Mouse (Mus musculus): ENCODE measurements around the gene Olfr1359. TPM values are rescaled to one million over a fixed set of nuclear protein-coding genes. Genes with fewer than 3 reads are reported as not detected.
A peak's percentile ranks its signal among the peaks of the same experiment; 100 is the strongest.
"Not testable (repeated sequence)": the region's sequence is repeated elsewhere in the genome, so short reads cannot be mapped to it uniquely, and the experiment has no call there.

Gene Olfr1359
- polyA plus RNA-seq, 1 experiment from 2014 or later = not detected

DNA sequence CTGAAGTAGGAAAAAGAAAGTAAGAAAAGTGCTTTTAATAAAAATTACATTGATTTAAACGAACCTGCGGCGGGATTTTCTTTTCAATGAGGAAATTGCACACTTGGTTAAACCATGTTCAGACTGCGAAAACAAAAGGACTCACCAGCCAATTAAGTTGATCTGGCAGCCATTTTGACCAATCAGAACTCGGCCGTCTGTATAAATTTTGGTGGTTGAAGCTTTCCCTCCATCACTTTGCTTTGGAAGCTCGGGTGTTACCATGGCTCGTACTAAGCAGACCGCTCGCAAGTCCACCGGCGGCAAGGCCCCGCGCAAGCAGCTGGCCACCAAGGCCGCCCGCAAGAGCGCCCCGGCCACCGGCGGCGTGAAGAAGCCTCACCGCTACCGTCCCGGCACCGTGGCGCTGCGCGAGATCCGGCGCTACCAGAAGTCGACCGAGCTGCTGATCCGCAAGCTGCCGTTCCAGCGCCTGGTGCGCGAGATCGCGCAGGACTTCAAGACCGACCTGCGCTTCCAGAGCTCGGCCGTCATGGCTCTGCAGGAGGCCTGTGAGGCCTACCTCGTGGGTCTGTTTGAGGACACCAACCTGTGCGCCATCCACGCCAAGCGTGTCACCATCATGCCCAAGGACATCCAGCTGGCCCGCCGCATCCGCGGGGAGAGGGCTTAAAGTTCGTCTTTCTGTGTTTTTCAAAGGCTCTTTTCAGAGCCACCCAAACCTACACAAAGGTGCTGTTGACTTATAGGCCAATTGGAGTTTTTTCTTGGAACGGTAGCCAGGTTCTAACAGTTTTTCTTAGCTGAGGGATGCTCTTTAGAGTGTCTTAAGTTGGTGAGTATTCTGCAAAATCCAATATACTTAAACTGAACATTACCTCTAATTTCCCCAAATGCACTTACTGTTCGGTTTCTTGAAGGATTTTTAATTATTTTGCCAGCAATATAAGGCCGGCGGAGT lies 19.8 kb downstream of the Olfr1359 start, which contains the start of gene Hist1h3h:
Gene Hist1h3h (plus strand): TSS at position 263 of the 961 bp plus-strand sequence.
- Histone ChIP-seq H3K27ac (peak within 1 kb of the TSS; percentile 96), H3K4me3 (peak within 1 kb of the TSS; percentile 46), H3K4me1 (replicated peaks) (peaks cover 37% of the 10 kb centered on the region), H3K4me2 (peak within 1 kb of the TSS; percentile 75), H3K9ac (peak within 1 kb of the TSS; percentile 80)
- H3K36me3 ChIP-seq, H3K9me3 ChIP-seq, H3K27me3 ChIP-seq: not testable (repeated sequence)
- under 1% methylated on average over 30 of the region's 56 CpGs for WGBS
- peak; percentile 43 for ATAC-seq (ENCODE audit: low FRiP score)

DNA sequence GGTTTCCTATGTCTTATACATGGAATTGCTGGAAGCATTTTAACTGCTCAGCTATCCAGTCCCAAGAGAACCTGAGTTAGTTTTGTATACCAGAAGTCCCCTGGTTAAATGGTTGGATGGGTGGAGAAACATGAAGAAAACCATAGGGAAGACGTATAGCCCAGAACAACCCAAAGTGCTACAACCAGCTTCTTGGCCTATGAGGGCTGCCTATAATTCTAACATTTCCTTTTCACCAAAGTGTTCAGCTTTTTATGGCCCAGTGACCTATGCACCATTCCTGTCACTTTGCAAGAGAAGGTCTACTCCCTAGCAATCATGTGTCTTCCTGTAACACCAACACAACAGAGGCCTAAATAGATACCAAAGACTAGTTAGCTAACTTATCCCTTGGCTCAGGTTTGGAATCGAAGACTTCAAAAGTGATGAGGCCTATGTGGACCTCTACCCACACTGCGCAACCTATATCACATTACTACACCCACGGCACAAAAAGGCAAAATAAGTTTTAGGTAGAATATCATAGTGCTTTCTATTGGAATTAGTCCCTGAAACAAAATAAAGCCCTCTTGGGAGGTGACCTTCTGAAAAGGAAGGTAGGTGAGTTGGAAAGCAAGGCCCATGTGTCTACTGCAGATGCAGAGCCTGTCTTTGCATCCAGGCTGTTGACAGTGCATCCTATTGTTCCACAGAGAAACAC lies 20.6 kb downstream of the Olfr1359 start:
- Histone ChIP-seq H3K27ac (peak overlapping the region; percentile 81), H3K27me3 (no peaks in the 10 kb centered on the region), H3K9me3 (no peaks in the 10 kb centered on the region), H3K36me3 (no peaks in the 10 kb centered on the region), H3K9ac (peak overlapping the region; percentile 80), H3K4me2 (peak overlapping the region; percentile 75), H3K4me3 (peak overlapping the region; percentile 46), H3K4me1 (replicated peaks) (peaks cover 38% of the 10 kb centered on the region)
- 67% methylated on average over 4 of the region's 4 CpGs for WGBS
- ATAC-seq (ENCODE audit: low FRiP score) = no peak

- not testable (repeated sequence) for H3K27me3 ChIP-seq, H3K36me3 ChIP-seq, H3K9me3 ChIP-seq
- H3K4me3 ChIP-seq = peak overlapping the region; percentile 42
- H3K27ac ChIP-seq = peak overlapping the region; percentile 77
- peaks cover 29% of the 10 kb centered on the region for H3K4me1 ChIP-seq (replicated peaks)
- peak overlapping the region; percentile 67 for H3K4me2 ChIP-seq
- peak overlapping the region; percentile 56; the same call in 1 of the 2 replicates for H3K9ac ChIP-seq
- 2% methylated on average over 24 of the region's 44 CpGs for WGBS
- peak; percentile 13 for ATAC-seq (ENCODE audit: low FRiP score)
Measured at GRCm38 (mm10) chr13:21721107-21721756, 23.3 kb downstream of the Olfr1359 start.

DNA sequence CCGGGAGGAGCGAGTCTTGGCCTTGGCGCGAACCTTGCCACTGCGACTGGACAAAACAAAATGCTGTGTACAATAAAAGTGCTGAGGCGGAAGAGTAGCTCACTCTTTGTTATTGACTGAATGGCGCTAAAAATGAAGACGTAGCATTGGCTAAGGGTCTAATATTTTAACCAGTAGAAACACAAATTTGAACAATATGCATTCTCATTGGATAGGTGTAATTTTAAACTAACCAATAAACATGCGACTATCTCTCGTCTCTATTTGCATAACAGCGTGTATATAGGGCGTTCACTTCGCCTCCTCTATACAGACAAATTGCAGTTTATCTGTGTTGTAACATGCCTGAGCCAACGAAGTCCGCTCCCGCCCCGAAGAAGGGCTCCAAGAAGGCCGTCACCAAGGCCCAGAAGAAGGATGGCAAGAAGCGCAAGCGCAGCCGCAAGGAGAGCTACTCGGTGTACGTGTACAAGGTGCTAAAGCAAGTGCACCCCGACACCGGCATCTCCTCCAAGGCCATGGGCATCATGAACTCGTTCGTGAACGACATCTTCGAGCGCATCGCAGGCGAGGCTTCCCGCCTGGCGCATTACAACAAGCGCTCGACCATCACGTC lies 24.0 kb downstream of the Olfr1359 start, which contains the start of gene Hist1h2bm:
Gene Hist1h2bm (plus strand): TSS at position 288 of the 616 bp plus-strand sequence.
- Histone ChIP-seq H3K4me2 (peak within 1 kb of the TSS; percentile 67), H3K9ac (peak within 1 kb of the TSS; percentile 68), H3K27ac (peak within 1 kb of the TSS; percentile 90), H3K4me1 (replicated peaks) (peaks cover 26% of the 10 kb centered on the region), H3K4me3 (peak within 1 kb of the TSS; percentile 42)
- WGBS = under 1% methylated on average over 37 of the region's 37 CpGs
- not testable (repeated sequence) for H3K27me3 ChIP-seq, H3K36me3 ChIP-seq, H3K9me3 ChIP-seq
- peak; percentile 98 for ATAC-seq (ENCODE audit: low FRiP score)

- H3K4me2 ChIP-seq = peak overlapping the region; percentile 67
- H3K4me3 ChIP-seq = peak overlapping the region; percentile 42
- peaks cover 24% of the 10 kb centered on the region for H3K4me1 ChIP-seq (replicated peaks)
- peak overlapping the region; percentile 90 for H3K27ac ChIP-seq
- no peaks in the 10 kb centered on the region for H3K27me3 ChIP-seq
- H3K36me3 ChIP-seq = no peaks in the 10 kb centered on the region
- ATAC-seq (ENCODE audit: low FRiP score) = peak; percentile 22
- WGBS = 3% methylated on average over 11 of the region's 11 CpGs
- peak overlapping the region; percentile 68 for H3K9ac ChIP-seq
- no peaks in the 10 kb centered on the region for H3K9me3 ChIP-seq
Measured at GRCm38 (mm10) chr13:21722373-21722925, 24.5 kb downstream of the Olfr1359 start.

GRCm38 (mm10) chr13:21722993-21723836 lies 25.3 kb downstream of the Olfr1359 start:
- 35% methylated on average over 5 of the region's 5 CpGs for WGBS
- no peaks in the 10 kb centered on the region for H3K36me3 ChIP-seq
- peak overlapping the region; percentile 52; the same call in 1 of the 2 replicates for H3K27ac ChIP-seq
- H3K4me1 ChIP-seq (replicated peaks) = peaks cover 26% of the 10 kb centered on the region
- H3K27me3 ChIP-seq = no peaks in the 10 kb centered on the region
- H3K4me3 ChIP-seq = no peak overlapping the region
- H3K9me3 ChIP-seq = no peaks in the 10 kb centered on the region
- no peak overlapping the region for H3K9ac ChIP-seq
- ATAC-seq (ENCODE audit: low FRiP score) = no peak
- peak overlapping the region; percentile 67 for H3K4me2 ChIP-seq

DNA sequence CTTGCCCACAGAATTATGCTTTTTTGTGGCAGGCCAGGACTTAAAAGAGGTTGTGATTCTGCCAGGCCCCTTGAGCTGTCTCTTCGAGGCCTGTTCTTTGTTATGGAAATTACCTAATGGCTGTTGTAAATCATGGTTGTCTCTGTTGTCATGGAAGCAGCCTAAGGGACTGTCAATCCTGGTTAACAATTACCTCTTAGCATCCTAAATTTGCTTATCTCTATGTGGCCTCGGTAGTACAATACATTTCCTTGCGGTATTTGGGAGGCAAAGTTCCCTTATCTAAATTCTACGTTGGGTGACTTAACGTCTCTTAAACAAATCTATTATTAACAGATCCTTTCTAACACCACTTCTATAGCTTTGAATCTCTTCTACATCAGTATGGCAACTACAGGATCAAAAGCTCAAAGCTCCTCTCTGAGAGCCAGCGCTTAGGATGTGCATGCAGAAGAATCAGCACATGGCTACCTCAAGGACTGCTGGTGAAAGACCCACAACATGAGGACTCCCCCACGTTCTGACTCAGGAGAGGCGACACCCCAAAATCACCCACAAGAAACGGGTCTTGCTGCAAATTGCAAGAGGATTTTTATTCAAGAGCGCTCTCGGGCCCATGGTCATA lies 30.1 kb downstream of the Olfr1359 start:
- peaks cover 7% of the 10 kb centered on the region; the same call in 1 of the 2 replicates for H3K4me1 ChIP-seq (replicated peaks)
- H3K4me2 ChIP-seq = no peak overlapping the region
- no peaks in the 10 kb centered on the region for H3K36me3 ChIP-seq
- no peak overlapping the region for H3K9ac ChIP-seq
- no peak overlapping the region for H3K4me3 ChIP-seq
- WGBS = 17% methylated on average over 11 of the region's 11 CpGs
- H3K27ac ChIP-seq = peak overlapping the region; percentile 63
- no peaks in the 10 kb centered on the region for H3K9me3 ChIP-seq
- no peaks in the 10 kb centered on the region for H3K27me3 ChIP-seq
- ATAC-seq (ENCODE audit: low FRiP score) = peak; percentile 66

GRCm38 (mm10) chr13:21729544-21729943 lies 31.6 kb downstream of the Olfr1359 start:
- ATAC-seq (ENCODE audit: low FRiP score) = no peak
- no peak overlapping the region for H3K27ac ChIP-seq

DNA sequence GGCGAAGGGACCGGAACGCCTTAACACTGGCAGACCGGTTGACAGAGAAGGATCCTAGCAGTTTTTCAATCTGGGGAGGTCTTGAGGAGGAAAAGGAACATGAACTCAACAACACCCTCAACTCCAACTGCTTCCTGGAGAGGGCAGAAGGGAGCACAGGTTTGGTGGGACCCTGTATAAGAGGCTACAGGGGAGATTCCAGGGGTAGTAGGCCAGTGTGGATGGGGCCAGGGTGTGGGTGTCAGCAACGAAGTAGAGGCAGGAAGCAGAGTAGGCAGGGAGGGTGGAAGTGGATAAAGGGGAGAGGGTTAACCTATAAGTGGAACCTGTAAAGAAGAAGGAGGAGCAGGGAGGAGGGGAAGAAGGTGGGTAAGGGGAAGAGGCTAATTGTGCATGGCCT lies 35.6 kb downstream of the Olfr1359 start:
- peak; percentile 19 for ATAC-seq (ENCODE audit: low FRiP score)
- H3K4me2 ChIP-seq = no peak overlapping the region
- H3K27me3 ChIP-seq = no peaks in the 10 kb centered on the region
- 65% methylated on average over 5 of the region's 5 CpGs for WGBS
- H3K9ac ChIP-seq = no peak overlapping the region
- no peaks in the 10 kb centered on the region for H3K36me3 ChIP-seq
- peaks cover 16% of the 10 kb centered on the region for H3K4me1 ChIP-seq (replicated peaks)
- peak overlapping the region; percentile 97 for H3K27ac ChIP-seq
- H3K4me3 ChIP-seq = no peak overlapping the region
- H3K9me3 ChIP-seq = no peaks in the 10 kb centered on the region

More at GRCm38 (mm10) chr13:21729544-21729943, 31.6 kb downstream of the Olfr1359 start:
- H3K36me3 ChIP-seq = no peaks in the 10 kb centered on the region
- H3K4me3 ChIP-seq = no peak overlapping the region
- 69% methylated on average over 1 of the region's 1 CpGs for WGBS
- peaks cover 12% of the 10 kb centered on the region for H3K4me1 ChIP-seq (replicated peaks)
- H3K9me3 ChIP-seq = no peaks in the 10 kb centered on the region
- no peak overlapping the region for H3K9ac ChIP-seq
- no peak overlapping the region for H3K4me2 ChIP-seq
- H3K27me3 ChIP-seq = no peaks in the 10 kb centered on the region
